Mouse (Mus musculus) B cell, adult 2 months (primary cell): ENCODE measurements at regions not wholly inside any gene's neighbourhood (a gene's known extent, or its start where the extent isn't known, plus 50 kb on each side); places are given as distances from the start of the nearest gene placed in this dataset.

Source experiments
- DNase-seq, 2 experiments: peaks; one replicate each; pipeline ENCODE4 v3.0.0; 2022

DNA sequence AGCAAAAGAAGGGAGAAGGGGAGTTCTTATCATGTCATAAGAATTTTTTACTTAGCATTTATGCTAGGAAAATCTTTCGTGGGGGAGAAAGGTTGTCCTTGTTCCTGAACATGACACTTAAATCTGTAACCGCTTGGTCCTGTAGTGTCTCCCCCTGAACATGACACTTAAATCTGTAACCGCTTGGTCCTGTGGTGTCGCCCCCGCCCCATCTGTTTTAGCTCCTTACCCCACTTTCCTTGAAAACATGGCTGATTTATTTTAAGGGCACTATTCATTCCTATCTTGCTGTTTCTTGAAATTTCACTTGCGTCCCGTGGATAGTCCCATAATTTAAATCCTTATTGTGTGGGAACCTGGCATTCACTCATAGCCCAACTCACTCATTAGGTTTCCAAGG, 82.2 kb downstream of the Rap2a start:
- no peak for DNase-seq

DNA sequence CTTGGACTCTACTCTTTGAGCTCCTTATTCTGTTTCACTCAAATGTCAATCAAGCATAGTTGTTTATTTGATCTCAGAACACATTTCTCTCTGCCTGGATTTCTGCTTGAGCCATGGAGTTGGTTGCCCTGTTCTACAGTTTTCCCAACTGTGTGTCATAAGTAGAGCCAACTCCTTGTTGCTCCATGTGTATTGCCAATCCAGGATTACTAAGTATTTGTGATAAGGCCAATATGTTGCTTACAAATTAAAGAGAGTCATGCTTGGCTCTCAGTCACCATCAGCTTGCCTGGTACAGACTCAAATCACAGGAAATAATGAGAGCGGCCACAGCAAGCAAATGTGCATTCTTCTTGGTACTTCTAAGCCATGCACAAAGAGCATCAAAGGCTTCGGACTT, 82.7 kb downstream of the Rap2a start:
- DNase-seq: no peak

DNA sequence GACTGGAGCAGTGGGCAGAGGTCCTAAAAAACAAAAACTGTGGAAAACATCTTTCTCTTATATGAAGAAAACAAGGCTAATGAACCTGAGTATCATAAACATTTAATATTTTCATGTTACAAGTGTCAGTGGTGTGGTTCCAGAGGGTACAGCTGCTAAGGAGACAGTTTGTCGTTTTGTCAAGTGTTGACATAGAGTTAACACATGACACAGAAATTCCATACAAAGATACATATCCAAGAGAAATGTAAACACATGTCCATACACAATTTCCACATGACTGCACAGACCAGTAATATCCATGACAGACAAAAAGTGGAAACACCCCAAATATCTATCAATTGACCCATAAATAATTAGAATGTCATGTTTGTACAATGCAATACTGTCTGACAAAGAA, 88.7 kb downstream of the Rap2a start:
- no peak for DNase-seq

DNA sequence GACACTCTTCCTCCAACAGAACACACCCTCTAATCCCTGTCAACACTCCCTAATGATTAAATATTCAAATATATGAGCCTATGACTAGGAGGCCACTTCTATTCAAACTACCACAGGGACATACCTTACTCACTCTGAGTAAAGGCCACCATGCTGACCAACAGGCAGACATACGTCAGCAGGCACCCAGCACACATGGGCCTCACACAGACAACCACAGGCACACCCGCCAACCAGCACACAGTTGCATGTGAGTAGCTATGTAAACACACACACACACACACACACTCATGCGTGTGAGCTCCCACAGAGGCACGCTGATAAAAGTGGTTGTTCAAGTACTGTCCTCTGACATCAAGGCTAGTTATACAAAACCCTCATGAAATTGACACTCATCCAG, 89.8 kb downstream of the Rap2a start:
- no peak for DNase-seq

DNA sequence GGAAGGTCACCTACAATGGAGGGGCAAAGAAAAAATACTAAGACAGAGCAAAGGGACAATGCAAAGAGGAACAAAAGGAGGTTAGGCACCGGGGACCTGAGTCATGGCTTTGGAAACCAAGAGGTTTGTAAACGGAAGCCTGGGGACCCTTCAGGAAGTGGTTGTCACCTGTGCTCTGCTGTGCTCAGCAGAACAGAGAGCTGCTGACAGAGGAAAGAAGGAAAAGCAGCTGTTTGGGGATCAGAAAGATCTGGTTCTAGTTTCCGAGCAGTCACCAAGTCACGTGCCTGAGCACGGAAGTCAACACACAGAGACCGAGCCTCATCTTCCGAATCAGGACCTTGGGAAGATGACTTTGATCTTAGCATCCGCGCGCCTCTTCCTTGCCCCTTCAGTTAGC, 94.0 kb downstream of the Rap2a start:
- no peak for DNase-seq

DNA sequence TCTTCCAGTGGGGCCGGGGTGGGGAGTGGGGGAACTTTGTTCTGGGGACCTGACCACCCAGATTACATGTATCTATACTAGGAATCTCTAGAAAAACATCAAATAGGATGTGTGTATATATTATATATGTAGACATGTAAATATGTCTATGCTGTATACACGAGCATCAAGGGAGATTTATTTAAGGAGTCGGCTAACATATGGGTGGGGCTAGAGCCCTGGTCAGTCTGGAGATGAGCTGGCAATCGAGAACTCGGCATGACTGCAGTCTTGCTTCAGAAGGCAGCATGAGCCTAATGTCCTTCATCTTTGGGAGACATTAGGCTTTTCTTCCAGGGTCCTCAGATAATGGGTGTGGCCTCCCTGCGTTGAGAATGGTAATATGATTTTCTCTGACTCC, 97.0 kb downstream of the Rap2a start:
- DNase-seq: no peak

DNA sequence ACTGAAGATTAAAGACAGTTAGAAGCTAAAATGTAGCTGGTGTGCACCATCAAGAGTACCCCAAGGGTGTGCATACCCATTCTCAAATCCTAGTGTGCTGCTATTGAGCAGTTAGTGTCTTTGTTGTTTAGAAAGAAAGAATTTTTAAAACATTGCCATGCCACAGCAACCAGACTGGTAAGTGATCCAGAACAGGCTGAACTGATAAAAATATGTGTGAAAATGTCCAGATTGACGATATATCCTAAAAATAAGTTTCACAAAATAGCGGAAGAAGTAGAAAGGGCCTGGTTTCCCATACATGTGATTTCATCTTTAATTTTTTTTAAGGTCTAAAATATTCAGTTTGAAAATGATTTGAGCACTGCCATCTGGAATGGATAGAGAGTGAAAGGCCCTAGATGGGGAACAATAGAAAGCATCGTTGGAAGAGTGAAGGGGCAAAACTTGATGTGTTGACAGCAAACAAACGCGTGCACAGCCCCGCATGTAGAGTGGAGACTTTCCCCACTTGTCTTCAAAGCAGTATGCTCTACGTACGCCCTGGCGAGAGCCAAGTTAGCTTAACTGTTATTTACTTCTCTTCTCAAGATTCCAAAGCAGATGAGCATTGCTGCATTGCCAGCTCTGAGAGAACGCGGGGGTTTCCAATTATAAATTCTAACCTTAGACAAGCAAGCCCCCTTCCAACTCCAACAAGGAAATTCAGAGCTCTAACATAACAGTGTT, 100.3 kb downstream of the Rap2a start:
- no peak for DNase-seq

DNA sequence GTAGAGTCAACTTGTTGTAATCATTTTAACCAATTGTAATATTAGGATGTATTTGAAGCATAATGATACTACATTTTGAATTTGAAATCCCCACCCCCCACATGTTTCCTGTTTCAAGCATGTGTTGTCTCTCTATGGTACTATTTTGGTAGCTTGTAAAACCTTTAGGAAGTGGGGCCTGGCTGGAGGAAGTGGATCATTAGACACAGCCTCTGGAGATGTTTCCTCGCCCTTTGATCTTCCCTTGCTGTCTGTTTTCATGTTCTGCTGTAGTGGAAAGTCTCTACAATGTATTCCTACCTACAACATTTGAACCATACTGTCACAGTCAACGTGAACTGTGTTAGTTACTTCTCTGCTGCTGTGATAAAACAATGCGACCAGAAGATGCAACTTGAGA, 105.6 kb downstream of the Rap2a start:
- no peak for DNase-seq

DNA sequence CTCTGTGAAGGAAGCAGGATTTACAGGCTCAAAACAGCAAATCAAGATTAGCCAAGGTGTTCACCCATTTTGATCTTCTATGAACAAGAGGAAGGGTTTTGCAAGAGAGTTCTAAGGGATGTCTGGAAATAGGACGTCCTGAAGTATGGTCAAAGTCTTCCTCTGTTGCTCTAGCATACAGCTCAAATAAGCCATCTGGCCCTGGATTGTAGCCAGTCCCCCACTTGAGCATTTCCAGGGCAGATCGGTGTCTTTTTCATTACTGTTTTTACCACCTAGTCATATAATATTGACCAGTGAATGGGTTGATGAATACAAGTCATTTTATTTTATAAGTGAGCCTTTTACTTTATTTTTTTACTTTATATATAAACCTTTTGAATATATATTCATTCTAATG, 113.9 kb downstream of the Rap2a start:
- DNase-seq: no peak

DNA sequence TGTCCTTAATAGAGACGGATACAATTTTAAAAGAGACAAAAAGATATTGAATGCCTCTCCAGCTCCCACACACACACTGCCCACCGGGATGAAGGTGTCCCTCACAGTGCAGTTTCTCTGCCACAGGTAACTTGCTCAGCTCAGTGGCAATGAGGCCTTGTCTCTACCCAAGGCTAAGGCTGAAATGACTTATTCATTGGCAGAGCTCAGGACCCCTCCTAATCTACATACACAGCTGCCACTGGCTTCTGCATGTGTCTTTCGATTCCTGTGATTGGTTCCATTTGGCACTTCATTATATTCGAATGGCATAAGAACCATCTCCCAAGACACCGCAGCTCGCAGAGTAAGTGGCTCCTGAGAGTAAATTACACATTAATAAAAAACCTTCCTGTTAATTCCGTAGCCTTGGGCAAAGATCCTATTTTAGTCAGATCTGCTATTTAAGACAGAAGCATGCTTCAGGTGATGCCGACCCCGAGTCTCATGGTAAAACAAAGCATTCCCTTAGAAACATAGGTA, 122.2 kb downstream of the Rap2a start:
- no peak for DNase-seq

DNA sequence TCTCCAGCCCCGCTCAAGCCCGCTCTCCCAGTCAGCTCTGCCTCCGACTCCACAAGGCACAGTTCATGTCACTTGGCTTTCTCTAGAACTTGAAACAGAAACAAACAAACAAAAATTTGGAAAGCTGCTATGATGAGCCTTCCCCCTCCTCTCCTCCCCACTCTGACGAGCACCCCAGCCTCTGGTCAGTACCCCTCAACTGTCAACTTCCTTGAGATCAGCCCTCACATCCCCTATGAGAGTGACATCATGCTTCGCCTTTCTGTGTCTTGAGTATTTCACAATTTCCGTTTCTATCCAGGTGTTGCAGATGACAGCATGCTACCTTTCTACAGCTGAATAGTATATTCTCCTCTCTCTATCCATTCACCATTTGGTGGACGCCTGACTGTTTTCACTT, 123.3 kb downstream of the Rap2a start:
- DNase-seq: no peak

DNA sequence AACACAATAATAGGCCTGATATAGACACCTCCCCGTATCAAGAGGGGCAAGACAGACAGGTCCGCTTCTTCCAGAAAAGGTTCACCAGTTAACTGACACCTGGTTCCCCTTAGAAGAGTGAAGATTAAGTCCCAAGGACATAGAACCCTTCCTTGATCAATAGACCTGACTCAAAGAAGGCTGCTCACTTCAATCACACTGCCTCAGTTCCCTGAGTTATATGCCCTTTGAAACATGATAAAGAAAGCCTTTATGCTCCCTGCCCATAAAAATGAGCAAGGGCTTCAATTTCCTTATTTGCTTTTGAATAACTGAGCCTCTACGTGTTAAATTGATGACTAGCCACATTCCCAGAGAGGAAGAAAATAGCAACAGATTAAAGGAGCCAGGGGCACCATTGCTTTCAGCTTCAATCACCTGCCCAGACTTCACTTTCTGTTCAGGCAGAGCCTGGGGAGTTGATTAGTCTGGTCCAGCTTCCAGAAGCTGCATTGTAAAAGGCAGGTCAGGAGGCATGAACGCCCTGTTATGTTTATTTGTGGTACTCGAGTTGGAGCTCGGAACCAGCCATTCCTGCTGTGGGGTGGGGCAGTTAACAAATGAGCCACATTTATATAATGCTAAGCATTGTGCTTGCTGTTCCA, 125.7 kb downstream of the Rap2a start:
- DNase-seq: no peak

DNA sequence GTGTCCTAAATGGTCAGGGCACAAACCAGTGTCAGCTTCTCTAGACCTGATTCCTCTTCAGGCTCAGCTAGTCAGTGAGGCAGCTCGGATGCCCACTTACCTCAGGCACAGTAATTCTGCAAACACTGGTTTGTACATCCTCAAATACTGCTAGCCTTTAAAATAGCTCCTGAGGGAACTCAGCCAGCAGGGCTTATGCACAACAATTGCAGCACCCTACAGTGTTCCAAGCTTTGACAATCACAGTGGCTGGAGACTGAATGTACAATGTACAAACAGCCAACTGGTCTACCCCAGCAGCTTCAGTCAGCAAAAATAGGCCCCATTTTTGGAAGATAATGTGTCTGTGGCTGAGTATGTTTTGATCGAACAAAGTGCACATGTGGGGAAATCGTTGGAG, 129.6 kb downstream of the Rap2a start:
- DNase-seq: no peak

DNA sequence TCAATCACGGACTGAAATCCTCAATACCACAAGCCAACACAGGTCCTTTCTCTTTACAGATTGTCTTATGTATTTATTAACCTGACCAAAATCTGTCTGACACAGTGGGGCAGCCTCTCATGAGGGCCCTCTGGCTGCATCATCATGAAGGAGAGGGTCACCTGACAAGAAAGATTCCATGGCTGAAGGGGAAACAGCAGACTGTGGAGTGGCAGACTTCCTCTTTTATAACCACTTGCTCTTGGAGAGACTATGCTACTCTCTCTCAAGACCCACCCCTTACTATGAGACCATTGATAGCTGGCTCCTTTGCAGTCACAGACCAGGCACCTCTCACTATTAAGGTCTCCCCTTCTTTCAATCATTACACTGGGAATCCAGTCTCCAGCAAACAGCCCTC, 133.1 kb downstream of the Rap2a start:
- DNase-seq: no peak

DNA sequence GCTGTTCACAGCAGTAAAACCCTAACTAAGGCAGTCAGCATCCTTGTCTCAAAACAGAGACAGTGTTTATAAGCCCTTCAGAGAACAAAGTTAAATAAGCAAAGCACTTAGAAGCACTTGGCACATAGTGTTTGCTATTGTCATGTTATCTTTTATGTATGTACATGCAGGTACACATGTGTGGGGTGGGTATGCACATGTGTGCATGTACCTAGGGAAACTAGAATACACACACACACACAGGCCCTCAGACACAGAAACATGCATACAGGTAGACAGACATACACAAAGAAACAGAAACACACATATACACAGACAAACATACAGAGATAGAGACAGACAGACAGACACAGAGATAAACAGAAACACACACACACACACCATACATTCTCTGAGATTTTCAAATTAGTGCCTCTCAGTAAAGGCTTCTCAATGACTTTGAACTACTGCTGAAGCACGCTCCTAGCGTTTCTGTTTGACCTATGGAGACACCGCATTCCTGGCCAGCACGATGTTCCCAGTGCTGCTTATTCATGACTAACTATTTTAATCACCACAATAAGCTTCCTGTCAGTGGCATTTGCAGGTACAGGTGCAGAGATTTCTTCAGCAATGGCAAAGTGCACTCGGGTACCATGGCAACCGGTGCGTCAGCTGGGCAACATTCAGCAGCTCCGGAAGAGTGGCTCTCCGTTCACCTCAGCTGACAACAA, 148.1 kb downstream of the Rap2a start:
- no peak for DNase-seq

DNA sequence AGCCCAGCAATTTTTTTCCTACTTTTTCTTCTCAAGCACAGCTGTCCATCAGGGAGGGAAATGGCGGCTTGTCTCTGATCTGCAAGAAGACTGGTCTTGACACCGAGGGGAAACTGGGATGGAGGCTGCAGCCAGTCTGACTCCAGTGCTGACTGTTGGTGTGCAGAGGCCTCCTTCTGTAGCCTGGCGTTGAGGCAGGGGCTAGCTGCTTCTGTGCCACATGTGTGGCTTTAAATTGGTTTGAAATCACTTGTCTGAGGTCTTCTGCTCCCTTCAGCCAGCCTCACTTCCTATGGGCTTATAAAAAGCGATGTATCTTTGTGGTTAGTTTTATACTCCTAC, 148.7 kb downstream of the Rap2a start:
- no peak for DNase-seq

DNA sequence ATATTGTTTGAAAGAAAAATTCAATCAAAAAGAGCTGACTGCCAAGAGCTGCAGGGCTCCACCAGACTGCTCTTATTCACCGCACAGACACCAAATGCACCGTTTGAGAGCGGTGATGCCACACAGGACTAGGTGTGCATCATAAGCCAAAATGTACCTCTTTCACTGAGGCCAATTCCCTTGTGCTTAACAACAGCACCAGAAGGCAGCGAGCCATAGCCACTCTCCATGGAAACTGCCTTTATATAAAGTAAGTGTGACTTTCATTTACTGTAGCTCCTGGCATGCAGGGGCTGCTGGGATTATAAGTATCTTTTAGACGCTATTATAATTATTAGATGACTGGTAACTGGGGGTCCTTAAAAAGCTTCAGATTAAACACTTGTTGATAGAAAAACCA, 154.5 kb downstream of the Rap2a start:
- no peak for DNase-seq

DNA sequence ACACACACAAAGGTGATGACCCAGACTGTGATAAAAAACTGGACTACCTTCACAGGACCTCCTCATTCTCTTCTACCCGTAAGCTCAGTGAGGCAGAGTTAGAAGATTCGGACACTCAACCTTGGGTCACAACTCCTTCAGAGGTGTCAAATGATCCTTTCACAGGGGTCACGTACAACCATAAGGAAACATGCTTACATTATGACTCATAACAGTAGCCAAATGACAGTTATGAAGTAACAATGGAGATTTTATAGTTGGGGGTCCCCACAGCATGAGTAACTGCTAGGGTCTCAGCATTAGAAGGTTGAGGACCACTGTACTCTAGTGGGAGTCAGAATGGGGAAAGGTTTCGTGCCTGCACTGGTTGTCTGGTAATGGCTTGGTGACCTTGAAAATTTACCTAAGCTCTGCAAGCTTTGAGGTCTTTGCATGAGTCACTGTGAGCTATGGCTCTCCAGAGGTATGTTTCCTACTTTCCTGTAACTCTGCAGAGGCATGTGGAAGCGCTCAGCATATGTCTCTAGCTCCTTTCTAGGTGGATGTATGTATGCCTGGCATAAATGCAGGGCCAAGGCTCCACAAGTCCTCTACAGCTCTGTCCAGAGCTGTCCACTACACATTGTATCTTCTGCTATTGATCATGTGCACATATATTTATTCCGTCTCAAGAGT, 158.6 kb downstream of the Rap2a start:
- DNase-seq: no peak

DNA sequence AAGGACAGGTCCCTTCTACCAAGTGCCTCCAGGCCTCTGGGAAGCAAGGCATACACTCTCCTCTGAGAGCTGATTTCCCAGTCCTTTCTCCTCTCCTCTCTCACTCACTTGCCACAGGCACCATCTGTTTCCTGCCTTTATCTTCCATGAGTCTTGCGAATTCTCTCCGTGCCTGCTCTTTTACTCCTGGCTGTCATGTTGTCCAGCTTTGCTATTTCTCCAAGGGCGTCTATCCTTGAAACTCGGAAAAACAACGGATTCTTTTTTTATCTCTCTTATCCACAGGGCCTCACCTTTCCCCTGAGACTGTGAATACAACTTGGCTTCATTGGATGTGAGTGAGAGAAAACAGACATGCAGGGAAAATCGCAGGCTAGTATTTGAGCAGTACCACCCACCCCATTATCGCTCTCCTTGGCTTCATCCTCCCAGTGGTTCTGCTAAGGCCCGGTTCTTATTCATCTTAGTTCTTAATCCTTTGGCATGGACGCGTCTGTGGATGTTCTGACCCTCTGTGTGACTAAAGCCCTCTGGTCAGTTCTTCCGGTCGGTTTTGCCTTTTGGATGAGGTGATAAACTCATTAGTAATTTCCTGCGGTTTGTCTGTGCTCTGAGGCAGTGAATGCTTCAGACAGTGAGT, 159.4 kb downstream of the Rap2a start:
- DNase-seq: no peak

DNA sequence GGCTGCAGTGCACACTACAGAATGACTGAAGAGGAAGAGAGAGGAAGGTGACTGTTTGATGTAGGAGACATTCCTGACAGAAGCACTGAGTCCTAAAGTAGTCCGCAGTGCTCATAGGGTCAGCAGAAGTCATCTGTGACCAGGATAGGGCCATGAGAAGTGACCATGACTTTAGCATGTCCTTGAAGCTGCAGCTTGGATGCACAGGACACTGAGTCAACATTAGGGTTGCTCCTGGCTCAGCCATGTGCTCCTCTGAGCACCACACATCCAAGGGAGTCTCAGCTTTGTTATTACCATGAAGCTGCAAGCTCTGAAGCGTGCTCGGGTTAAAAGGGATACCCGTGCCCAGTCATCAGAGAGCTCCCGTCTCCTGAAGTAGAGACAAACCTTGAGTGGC, 164.3 kb downstream of the Rap2a start:
- no peak for DNase-seq

DNA sequence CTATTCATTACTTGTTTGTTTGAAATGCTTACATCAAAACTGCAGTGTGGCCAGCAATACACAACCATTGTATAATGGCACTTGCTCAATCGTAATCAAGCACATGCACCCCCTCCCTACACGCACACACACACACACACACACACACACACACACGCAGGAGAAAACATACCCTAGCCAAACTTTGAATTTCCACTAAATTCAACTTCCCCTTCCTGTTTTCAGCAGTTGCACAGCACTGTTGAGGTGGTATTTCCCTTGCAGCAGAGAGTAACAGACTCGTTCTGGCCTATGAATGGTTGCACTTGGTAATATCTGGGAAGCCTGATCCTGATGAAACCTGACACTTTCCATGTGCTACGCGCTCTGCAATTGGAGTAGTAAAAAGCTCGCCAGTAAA, 173.8 kb downstream of the Rap2a start:
- DNase-seq: no peak

DNA sequence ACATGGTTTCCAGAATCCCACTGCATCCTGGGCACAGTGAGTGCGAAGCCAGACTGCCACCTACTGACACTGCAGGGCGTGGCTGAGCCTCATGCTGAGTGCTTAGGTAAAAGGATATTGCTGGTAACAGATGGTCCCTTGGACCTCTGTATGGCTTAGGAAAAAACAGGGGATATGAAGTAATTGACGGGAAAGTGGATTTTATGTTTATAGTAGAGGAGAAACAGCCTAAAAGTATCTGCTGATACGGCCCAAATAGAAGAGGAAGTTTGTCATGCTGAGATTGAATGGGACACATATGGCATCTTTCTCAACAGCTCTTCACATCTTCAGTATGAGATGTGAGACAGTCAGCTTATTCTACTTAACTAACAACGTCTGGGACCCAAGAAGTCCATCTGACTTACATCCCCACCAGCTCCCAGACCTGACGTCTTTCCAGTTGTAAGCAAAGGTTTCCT, 182.1 kb downstream of the Rap2a start:
- no peak for DNase-seq

DNA sequence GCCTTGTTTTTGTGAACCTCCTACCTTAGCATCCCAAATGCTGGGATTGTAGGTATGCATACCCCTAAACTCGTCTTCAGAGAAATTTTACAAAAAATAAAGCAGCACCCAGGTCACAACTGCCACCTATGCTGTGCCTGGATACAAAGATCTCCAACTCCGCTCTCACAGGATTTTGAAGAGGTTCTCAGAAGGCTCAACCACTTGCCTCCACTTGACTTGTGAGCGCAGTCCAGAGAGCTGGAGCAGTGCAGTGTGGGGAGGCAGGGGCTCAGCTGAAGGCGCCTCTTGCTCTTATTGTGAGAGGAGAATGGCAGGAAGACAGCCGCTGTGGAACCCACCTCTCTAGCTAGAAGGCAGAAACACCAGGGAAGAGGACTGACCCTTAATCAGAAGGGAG, 182.9 kb downstream of the Rap2a start:
- no peak for DNase-seq
